Mouse (Mus musculus) splenic B cell, adult 2 months (primary cell): ENCODE results near the gene Sctr.

Experiments used
- DNase-seq: peaks from one replicate; pipeline ENCODE4 v3.0.0-alpha.2; 2011; ENCODE audit warnings: low read depth, low spot score
- H3K27me3 ChIP-seq: 2 replicates; pipeline ENCODE4 v1.6.1; 2012; ENCODE audit warnings: mild to moderate bottlenecking, low read length, moderate library complexity, mixed read lengths; ENCODE audit not compliant: control insufficient read depth, poor library complexity, insufficient read depth, severe bottlenecking
- H3K36me3 ChIP-seq: 2 replicates; pipeline ENCODE4 v1.6.1; 2012; ENCODE audit warnings: mild to moderate bottlenecking, low read length, moderate library complexity, mixed read lengths; ENCODE audit not compliant: control insufficient read depth, poor library complexity, insufficient read depth, severe bottlenecking

The Sctr gene

GRCm38 (mm10) chr1:120044584-120044983 lies 37.9 kb downstream of the Sctr start:
- no peak for DNase-seq
- no peaks in the 10 kb centered on the region for H3K27me3 ChIP-seq
- no peaks in the 10 kb centered on the region for H3K36me3 ChIP-seq

DNA sequence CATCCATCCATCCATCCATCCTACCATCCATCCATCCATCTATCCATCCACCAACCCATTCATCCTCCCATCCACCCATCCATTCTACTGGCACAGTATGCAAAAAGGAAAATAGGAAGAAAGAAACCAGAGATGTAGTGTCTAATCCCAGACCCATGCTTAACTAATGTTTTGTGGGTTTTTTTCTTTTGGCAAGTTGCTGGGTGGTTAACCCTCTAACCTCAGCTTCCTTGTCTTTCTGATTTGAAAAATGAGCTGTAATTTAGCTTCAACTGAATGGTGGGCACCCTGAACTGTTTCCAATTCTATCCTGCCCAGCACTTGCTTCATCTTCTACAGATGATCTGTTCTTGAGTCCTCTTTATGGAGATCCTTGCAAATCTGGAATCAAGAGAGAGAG lies 40.6 kb downstream of the Sctr start:
- H3K27me3 ChIP-seq: no peaks in the 10 kb centered on the region
- no peaks in the 10 kb centered on the region for H3K36me3 ChIP-seq
- no peak for DNase-seq

GRCm38 (mm10) chr1:120051070-120051469 lies 44.4 kb downstream of the Sctr start:
- H3K36me3 ChIP-seq: no peaks in the 10 kb centered on the region
- no peak for DNase-seq
- no peaks in the 10 kb centered on the region for H3K27me3 ChIP-seq

GRCm38 (mm10) chr1:120054997-120055396 lies 48.3 kb downstream of the Sctr start:
- no peak for DNase-seq
- Histone ChIP-seq H3K27me3 (no peaks in the 10 kb centered on the region), H3K36me3 (no peaks in the 10 kb centered on the region)

DNA sequence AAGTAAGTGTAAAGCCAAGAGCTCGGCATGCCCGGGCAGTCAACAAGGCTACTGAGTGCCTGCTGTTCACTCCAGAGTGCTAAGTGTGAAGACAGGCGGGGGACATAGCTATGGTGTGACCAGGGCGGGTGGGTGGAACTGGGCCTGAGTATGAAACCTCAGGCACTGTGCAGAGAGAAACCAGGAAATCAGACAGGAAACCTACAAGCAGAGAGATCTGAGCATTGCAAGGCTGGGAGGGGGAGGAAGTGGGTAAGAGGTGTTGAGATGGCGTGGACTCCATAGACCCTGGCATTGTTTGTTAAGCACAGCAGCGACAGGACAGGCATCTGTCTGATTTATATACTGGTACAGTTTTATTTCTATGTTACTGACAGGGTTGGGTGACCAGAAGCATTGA lies 48.8 kb downstream of the Sctr start:
- DNase-seq: peak; percentile 14
- H3K27me3 ChIP-seq: no peaks in the 10 kb centered on the region
- H3K36me3 ChIP-seq: no peaks in the 10 kb centered on the region

GRCm38 (mm10) chr1:120056236-120056635 lies 49.5 kb downstream of the Sctr start:
- no peaks in the 10 kb centered on the region for H3K36me3 ChIP-seq
- DNase-seq: no peak

GRCm38 (mm10) chr1:120057044-120057443 lies 50.4 kb downstream of the Sctr start:
- DNase-seq: no peak
- H3K36me3 ChIP-seq: no peaks in the 10 kb centered on the region

More at GRCm38 (mm10) chr1:120056236-120056635, 49.5 kb downstream of the Sctr start:
- no peaks in the 10 kb centered on the region for H3K27me3 ChIP-seq

DNA sequence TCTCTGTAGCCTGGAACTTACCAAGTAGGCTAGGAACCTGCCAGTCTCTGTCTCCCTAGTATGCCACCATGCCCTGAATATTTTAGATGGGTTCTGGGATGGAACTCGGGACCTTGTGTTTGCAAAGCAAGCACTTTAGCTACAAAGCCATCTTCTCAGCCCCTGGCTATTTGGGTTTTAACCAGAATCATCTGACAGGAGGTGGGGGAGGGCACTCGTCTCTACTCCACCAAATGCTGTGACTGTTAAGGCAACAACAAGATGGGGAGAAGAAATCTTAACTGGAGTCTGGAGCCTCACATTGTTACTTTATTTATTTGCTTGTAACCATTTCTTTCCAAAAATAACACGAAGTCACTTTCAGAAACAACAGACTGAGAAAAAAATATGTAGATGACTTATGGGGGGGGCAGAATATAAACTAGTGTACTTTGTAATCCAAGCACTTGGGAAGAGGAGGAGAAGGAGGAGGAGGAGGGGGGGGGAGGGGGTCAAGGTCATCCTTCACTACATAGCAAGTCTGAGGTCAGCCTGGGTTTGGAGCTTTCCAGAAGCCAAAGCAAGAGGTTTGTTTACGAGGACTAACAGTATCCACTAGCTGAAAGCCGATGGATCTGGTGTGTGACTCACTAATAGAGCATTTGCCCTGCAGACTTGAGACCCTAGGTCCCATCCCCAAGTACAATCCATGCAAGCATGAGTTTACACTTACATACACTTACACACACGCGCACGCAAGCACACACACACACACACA lies 51.2 kb downstream of the Sctr start:
- no peaks in the 10 kb centered on the region for H3K27me3 ChIP-seq
- no peak for DNase-seq
- no peaks in the 10 kb centered on the region for H3K36me3 ChIP-seq

More at GRCm38 (mm10) chr1:120057044-120057443, 50.4 kb downstream of the Sctr start:
- H3K27me3 ChIP-seq: no peaks in the 10 kb centered on the region

DNA sequence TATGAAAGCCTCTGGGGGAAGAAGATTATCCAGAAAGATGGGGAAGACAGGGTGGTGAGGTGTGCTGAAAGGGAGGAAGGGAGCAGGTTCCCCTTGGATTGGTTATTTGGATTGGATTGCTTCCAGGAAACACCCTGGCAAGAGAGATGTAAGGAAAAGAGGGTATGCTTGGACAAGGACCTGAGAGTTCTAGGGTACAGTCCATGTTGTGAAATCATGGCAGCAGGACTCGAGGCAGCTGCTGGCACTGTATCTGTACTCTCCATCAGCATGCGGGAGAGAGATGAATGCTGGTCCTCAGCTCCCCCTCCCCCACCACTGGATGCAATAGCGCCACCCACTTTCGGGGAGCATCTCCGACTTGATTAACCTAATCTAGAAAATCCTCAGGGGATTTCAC lies 54.0 kb downstream of the Sctr start:
- no peaks in the 10 kb centered on the region for H3K27me3 ChIP-seq
- H3K36me3 ChIP-seq: no peaks in the 10 kb centered on the region
- no peak for DNase-seq

- H3K27me3 ChIP-seq: no peaks in the 10 kb centered on the region
- H3K36me3 ChIP-seq: no peaks in the 10 kb centered on the region
- DNase-seq: no peak
These were observed 55.5 kb downstream of the Sctr start for GRCm38 (mm10) chr1:120062231-120062630.

DNA sequence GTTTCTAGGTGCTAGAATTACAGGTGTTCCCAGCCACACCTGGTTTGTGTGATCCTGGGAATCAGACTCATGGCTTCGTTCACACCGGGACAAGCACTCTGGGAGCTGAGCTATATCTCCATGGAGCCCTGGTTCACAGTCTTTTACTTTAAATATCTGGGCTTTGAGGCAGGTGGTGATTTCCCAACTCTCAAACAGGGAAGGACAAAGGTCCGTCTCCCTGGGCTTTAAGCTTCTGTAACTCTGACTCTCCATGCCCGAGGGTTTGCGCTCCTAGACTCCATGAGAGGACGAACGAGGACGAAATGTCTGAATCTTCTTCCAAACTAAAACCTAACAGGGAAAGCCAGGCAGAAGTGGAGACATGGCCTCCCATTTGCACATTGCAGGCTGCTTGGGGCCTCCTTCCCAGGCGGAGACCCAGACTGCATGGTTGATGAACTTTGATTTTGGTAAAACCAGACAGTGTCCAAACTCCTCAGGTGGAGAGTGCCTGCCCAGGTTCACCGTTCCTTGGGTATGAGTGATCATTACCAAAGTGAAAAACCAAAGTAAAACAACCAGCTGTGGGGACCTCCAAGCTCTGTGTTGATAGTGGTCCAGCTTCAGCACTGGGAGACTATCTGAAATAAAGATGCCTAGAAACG lies 57.5 kb downstream of the Sctr start:
- H3K27me3 ChIP-seq: no peaks in the 10 kb centered on the region
- no peak for DNase-seq
- no peaks in the 10 kb centered on the region for H3K36me3 ChIP-seq

- Histone ChIP-seq H3K36me3 (no peaks in the 10 kb centered on the region), H3K27me3 (no peaks in the 10 kb centered on the region)
- DNase-seq: no peak
These were observed 59.5 kb downstream of the Sctr start for GRCm38 (mm10) chr1:120066159-120066558.

- no peak for DNase-seq
- no peaks in the 10 kb centered on the region for H3K27me3 ChIP-seq
- no peaks in the 10 kb centered on the region for H3K36me3 ChIP-seq
These were observed 59.9 kb downstream of the Sctr start for GRCm38 (mm10) chr1:120066625-120067024.

DNA sequence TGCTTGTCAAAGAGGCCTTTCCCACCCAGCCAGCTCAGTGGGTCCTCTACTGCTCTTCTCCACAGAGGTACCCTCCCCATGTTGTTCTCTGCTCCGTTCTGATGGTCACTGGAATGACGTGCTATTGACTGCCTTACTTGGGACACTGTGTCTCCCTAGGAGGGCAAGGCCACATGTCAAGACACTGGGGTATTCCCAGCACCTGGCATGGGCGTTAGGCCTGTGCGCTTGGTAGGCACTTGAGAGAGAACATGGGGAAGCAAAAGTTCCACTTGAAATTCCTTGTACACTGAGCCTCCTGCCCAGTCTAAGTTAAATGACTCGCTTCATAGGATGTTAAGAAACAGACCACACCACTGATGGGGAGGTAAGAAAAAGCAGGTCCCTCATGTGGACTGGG lies 62.4 kb downstream of the Sctr start:
- DNase-seq: no peak
- Histone ChIP-seq H3K27me3 (no peaks in the 10 kb centered on the region), H3K36me3 (no peaks in the 10 kb centered on the region)

- no peaks in the 10 kb centered on the region for H3K36me3 ChIP-seq
- DNase-seq: no peak
- H3K27me3 ChIP-seq: no peaks in the 10 kb centered on the region
These were observed 63.5 kb downstream of the Sctr start for GRCm38 (mm10) chr1:120070168-120070567.
